Mouse (Mus musculus) small intestine, adult 2 months (tissue): ENCODE measurements around the gene Gm49387. TPM values are rescaled to one million over a fixed set of nuclear protein-coding genes. Genes with fewer than 3 reads are reported as not detected.
A peak's percentile ranks its signal among the peaks of the same experiment; 100 is the strongest.

Experiments used
- H3K27ac ChIP-seq: fragments of 200-500 bp; 2 replicates; pipeline ENCODE4 v1.5.1; 2012; ENCODE audit warnings: low read depth, low read length, control low read depth, inconsistent platforms; ENCODE audit not compliant: insufficient read depth
- H3K27me3 ChIP-seq: fragments of 200-500 bp; 2 replicates; pipeline ENCODE4 v1.6.1; 2012; ENCODE audit warnings: mild to moderate bottlenecking, moderate library complexity, low read length, inconsistent platforms; ENCODE audit not compliant: control insufficient read depth, insufficient read depth
- H3K36me3 ChIP-seq: fragments of 200-500 bp; 2 replicates; pipeline ENCODE4 v1.6.1; 2012; ENCODE audit warnings: mild to moderate bottlenecking, low read length, control low read depth, inconsistent platforms; ENCODE audit not compliant: control insufficient read depth, insufficient read depth
- H3K4me1 ChIP-seq: fragments of 200-500 bp; 2 replicates; pipeline ENCODE4 v1.6.1; 2012; ENCODE audit warnings: low read length, inconsistent platforms, mixed read lengths; ENCODE audit not compliant: control insufficient read depth, insufficient read depth, insufficient read length
- H3K4me3 ChIP-seq: fragments of 200-500 bp; 2 replicates; pipeline ENCODE4 v1.5.1; 2012; ENCODE audit warnings: low read depth, mild to moderate bottlenecking, control low read depth, inconsistent platforms, low read length, moderate library complexity
- CTCF ChIP-seq: fragments of 200-500 bp; IDR thresholded peaks from 2 replicates; pipeline ENCODE4 v1.5.1; 2012; ENCODE audit warnings: low read depth, mild to moderate bottlenecking, control low read depth, inconsistent platforms, low read length, moderate library complexity, mixed read lengths; ENCODE audit not compliant: insufficient replicate concordance, insufficient read length; ENCODE audit errors: extremely low read depth
- POLR2A ChIP-seq: fragments of 200-500 bp; IDR thresholded peaks from 2 replicates; pipeline ENCODE4 v1.6.1; 2012; ENCODE audit warnings: low read depth, mild to moderate bottlenecking, control low read depth, inconsistent platforms, low read length, moderate library complexity
- WGBS: fragments of 180-500 bp; shearing (Covaris S2); methylation state at CpG from one replicate; pipeline ENCODE4 v1.1.7; 2018; 5-methylcytosine and 5-hydroxymethylcytosine counted together
- polyA plus RNA-seq: library from polyadenylated mRNA; depleted of rRNA; stranded (reverse); fragments of >200 nt; gene quantifications from 2 replicates; pipeline ENCODE4 v1.2.3, GENCODE M21; 2012

The Gm49387 gene
- polyA plus RNA-seq, 1 experiment = not detected

DNA sequence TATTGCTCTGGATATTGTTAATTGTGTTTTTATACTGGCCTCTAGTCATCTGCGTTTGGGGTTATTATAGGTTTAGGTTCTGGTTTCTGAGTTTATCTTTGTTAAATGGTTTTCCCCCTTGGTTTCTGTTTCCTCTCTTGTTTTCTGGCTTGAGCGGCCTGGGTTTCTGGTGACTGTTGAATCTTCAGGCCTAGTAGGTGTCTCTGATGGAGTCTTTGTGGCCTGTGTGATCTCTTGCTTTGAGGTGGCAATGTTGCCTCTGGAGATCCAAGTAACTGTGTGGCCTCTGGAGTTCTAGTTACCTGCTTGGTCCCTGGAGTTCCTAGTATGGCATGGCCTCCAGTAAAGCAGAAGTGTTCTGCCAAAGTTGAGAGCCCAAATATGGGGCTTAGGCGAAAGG lies 40.0 kb upstream of the Gm49387 start:
- 80% methylated on average over 3 of the region's 3 CpGs for WGBS
- H3K36me3 ChIP-seq = no peaks in the 10 kb centered on the region
- H3K27ac ChIP-seq = no peak overlapping the region
- no peak for TF ChIP-seq POLR2A
- no peak for TF ChIP-seq CTCF
- 0 out of 2 replicates have a peak, but pooled peaks cover 2% of the 10 kb centered on the region for H3K4me1 ChIP-seq
- no peaks in the 10 kb centered on the region for H3K27me3 ChIP-seq
- H3K4me3 ChIP-seq = no peak overlapping the region

DNA sequence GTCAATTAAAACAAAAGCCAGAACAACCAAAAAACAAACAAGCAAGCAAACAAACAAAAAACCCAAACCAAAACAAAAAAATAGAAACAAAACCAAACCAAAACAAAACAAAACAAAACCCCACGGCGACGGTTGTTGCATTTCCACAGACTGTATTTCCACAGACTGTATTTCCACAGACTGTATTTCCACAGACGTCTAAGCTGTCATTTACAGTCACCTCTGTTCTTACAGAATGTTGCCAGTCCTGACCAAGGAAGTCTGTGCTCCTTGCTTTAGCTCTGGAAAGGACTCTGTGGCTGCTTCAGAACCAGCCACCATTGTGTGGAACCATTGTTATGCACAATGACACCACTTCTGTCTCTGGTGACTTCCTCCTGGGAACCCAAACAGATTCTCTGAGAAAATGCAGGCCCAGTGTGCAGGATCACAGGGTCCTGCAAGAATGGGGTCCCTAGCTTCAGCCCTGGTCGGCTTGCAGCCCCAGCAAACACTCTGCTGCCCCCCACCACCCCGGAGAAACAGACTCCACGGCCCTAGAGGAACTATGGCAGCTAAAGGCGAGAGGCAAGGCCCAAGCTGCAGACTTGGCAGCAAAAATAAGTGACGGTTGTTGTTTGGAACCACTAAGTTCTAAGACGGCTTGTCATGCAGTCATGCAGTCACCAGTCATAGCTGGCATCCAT lies 31.1 kb upstream of the Gm49387 start:
- WGBS = 75% methylated on average over 10 of the region's 10 CpGs
- Histone ChIP-seq H3K27ac (no peak overlapping the region), H3K4me3 (no peak overlapping the region), H3K27me3 (no peaks in the 10 kb centered on the region), H3K36me3 (peaks cover 3% of the 10 kb centered on the region; the same call in 1 of the 2 replicates), H3K4me1 (peaks cover 8% of the 10 kb centered on the region)
- no peak for TF ChIP-seq POLR2A
- no peak for TF ChIP-seq CTCF

DNA sequence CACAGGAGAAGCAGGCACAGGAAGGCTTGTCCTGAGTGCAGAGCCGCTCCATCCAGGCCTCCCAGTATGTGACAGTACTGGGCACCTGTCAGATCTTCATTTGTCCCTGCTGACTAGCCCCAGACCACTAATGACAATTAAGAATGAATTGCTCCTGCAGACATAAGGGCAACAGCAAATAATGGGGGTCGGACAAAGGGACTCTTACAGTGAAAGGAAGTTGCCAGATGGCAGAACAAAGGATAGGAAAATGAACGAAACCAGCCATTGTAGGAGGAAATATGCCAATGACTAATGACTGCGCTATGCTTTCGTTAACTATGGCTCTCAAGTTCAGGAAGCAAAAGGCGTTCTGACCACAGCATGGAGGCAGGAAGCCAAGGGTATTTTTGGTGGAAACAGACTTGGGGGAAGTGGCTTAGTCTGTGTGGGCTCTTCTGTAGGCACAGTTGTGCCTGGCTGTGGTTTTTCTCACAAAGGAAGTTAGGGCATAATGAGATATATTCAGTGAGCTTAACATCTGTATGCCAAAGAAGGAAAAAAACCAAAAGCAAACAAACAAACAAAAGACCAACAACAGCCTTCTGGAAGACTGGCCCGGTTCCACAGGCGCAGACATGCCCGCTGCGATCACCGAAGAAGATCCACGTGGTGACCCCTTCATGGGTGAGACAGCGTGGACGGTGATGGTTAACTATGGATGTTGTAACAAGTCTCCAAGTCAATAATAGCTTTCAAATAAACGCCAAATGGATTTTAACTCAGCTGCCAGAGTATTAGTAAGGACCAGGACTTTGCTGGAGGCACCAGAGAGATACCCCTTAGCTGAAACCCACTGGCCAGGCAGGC lies 29.2 kb upstream of the Gm49387 start:
- no peak for TF ChIP-seq POLR2A
- TF ChIP-seq CTCF = no peak

DNA sequence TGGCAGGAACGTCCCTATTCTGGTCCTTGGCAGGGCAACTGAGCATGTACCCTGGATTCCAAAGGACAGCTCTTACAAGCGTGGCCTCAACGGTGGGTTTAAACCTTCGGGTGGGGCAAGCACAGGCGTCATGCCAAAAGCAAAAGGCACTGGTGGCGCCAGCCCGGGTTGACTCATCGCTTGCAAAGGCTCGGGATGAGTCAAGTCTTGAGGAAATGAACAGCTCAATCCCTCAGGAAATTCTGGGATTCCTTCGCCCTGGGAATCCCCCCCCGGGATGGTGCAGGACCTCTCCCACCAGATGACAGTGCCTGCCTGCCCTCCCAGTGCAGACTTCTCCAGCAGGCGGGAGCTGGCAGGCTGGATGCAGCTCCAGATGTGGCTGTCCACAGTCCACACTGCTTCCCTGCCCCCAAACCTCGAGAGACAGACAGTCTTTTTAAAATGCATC lies 28.5 kb upstream of the Gm49387 start:
- no peak for TF ChIP-seq POLR2A
- TF ChIP-seq CTCF = no peak
- H3K4me1 ChIP-seq = peaks cover 8% of the 10 kb centered on the region
- 24% methylated on average over 13 of the region's 13 CpGs for WGBS
- no peaks in the 10 kb centered on the region for H3K27me3 ChIP-seq
- H3K27ac ChIP-seq = peak overlapping the region; percentile 84
- peaks cover 3% of the 10 kb centered on the region; the same call in 1 of the 2 replicates for H3K36me3 ChIP-seq
- H3K4me3 ChIP-seq = peak overlapping the region; percentile 17; the same call in 1 of the 2 replicates

More for the DNA sequence above, 29.2 kb upstream of the Gm49387 start:
- Histone ChIP-seq H3K4me3 (no peak overlapping the region), H3K27me3 (no peaks in the 10 kb centered on the region), H3K27ac (peak overlapping the region; percentile 84), H3K36me3 (peaks cover 3% of the 10 kb centered on the region; the same call in 1 of the 2 replicates), H3K4me1 (peaks cover 8% of the 10 kb centered on the region)
- 68% methylated on average over 15 of the region's 15 CpGs for WGBS

DNA sequence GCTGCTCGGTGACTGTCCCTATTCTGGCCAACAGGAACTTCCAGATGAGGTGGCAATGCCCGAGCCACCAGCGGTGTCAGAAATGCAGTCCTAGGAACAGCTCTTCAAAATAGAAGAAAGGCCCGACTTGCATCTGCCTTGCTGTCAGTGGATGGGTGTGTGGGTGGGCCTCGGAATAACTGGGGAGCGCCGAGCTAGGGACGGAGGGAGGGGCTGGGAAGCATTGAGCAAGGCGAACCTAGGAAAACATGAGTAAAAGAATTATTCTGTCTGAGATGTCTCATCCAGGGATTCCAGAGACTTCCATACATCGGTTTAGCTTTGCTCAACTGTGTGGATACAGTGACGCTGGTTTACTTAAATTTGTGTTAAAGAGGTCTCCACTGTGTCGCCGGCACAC lies 27.6 kb upstream of the Gm49387 start:
- Histone ChIP-seq H3K27me3 (no peaks in the 10 kb centered on the region), H3K36me3 (peaks cover 3% of the 10 kb centered on the region; the same call in 1 of the 2 replicates), H3K4me1 (peaks cover 10% of the 10 kb centered on the region), H3K27ac (0 out of 2 replicates have a peak overlapping the region, but pooled peaks have one; percentile 18), H3K4me3 (no peak overlapping the region)
- 86% methylated on average over 13 of the region's 13 CpGs for WGBS
- TF ChIP-seq POLR2A (no peak), CTCF (no peak)

DNA sequence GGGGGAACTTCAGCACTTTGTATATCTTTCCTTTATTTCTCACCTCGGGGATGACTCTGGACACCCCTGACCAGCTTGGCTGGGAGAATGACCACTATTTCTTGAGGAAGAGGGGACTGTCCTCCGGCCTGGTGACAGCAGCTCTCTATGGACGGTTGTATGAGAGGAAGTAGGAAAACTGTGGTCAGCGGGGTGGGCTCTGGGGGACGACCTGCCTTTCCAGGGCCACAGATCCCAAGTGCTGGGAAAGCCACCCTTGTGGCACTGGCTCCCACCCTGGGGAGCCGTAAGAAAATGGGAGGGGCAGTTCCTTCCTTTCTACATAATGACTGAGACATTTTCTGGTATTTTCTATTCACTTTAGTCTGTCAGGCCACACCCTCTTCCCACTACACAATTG lies 27.1 kb upstream of the Gm49387 start:
- Histone ChIP-seq H3K27ac (no peak overlapping the region), H3K4me3 (no peak overlapping the region), H3K27me3 (no peaks in the 10 kb centered on the region), H3K36me3 (peaks cover 3% of the 10 kb centered on the region; the same call in 1 of the 2 replicates), H3K4me1 (peaks cover 16% of the 10 kb centered on the region)
- 82% methylated on average over 6 of the region's 6 CpGs for WGBS
- TF ChIP-seq CTCF (no peak), POLR2A (no peak)
